Mouse (Mus musculus): ENCODE data around the gene Col6a3. TPM values are rescaled to one million over a fixed set of nuclear protein-coding genes. Genes with fewer than 3 reads are reported as not detected.

Col6a3 gene
- polyA plus RNA-seq, 1 experiment from 2014 or later = 56.9 TPM

DNA sequence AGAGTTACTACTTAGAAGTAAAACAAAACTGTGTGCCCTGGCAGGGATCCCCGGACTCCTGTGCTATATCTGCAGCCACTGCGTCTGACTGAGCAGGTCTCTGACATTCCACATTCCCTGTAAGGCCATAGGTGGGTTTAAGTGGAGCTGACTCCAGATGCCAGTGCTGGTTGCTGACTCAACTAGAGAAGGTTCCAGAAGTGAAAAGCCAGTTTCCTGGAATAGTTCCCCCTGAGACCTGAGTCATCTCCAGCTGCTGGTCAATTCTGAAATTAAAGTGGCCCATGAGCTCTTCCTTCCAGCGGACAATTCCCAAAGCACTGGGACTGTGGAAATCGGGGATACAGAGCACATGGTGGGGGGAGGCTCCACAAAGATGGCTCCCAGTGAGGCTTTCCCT lies 5.1 kb downstream of the Col6a3 start:
- Histone ChIP-seq H3K36me3 (ENCODE audit: control insufficient read depth, insufficient read depth, low read length) (no peaks in the 10 kb centered on the region), H3K9me3 (ENCODE audit: control insufficient read depth, low read length) (no peaks in the 10 kb centered on the region), H3K27ac (replicated peaks) (peak overlapping the region; percentile 76), H3K4me1 (replicated peaks; ENCODE audit: control insufficient read depth, insufficient read depth) (peaks cover 3% of the 10 kb centered on the region), H3K4me3 (ENCODE audit: low read depth, low read length) (no peak overlapping the region), H3K27me3 (ENCODE audit: control insufficient read depth, insufficient read depth, low read length) (no peaks in the 10 kb centered on the region), H3K9ac (ENCODE audit: low read length) (no peak overlapping the region), H3K4me2 (replicated peaks; ENCODE audit: low read depth) (peak overlapping the region; percentile 29; the same call in 1 of the 2 replicates)
- DNase-seq (ENCODE audit: low spot score) (no peak), ATAC-seq (ENCODE audit: low FRiP score, low TSS enrichment) (no peak)
- no peak for TF ChIP-seq EP300 (optimal IDR thresholded peaks at IDR 0.05)
- no peak for TF ChIP-seq CTCF (IDR thresholded peaks at IDR 0.05; ENCODE audit: low read depth)
- 35% methylated on average over 4 of the region's 4 CpGs for WGBS

GRCm38 (mm10) chr1:90838221-90838620 lies 5.5 kb downstream of the Col6a3 start:
- Histone ChIP-seq H3K4me1 (replicated peaks; ENCODE audit: control insufficient read depth, insufficient read depth) (peaks cover 3% of the 10 kb centered on the region), H3K36me3 (ENCODE audit: control insufficient read depth, insufficient read depth, low read length) (no peaks in the 10 kb centered on the region), H3K9me3 (ENCODE audit: control insufficient read depth, low read length) (no peaks in the 10 kb centered on the region), H3K4me3 (ENCODE audit: low read depth, low read length) (no peak overlapping the region), H3K27ac (replicated peaks) (peak overlapping the region; percentile 76), H3K9ac (ENCODE audit: low read length) (no peak overlapping the region; the same call in 1 of the 2 replicates), H3K27me3 (ENCODE audit: control insufficient read depth, insufficient read depth, low read length) (no peaks in the 10 kb centered on the region), H3K4me2 (replicated peaks; ENCODE audit: low read depth) (peak overlapping the region; percentile 29; the same call in 1 of the 2 replicates)
- 43% methylated on average over 12 of the region's 12 CpGs for WGBS
- DNase-seq (ENCODE audit: low spot score) = no peak
- TF ChIP-seq EP300 (optimal IDR thresholded peaks at IDR 0.05) (no peak), CTCF (IDR thresholded peaks at IDR 0.05; ENCODE audit: low read depth) (no peak)
- ATAC-seq (ENCODE audit: low FRiP score, low TSS enrichment) = no peak

GRCm38 (mm10) chr1:90836178-90836740 lies 7.5 kb downstream of the Col6a3 start:
- Histone ChIP-seq H3K27ac (replicated peaks) (no peak overlapping the region), H3K4me3 (ENCODE audit: low read depth, low read length) (no peak overlapping the region), H3K36me3 (ENCODE audit: control insufficient read depth, insufficient read depth, low read length) (no peaks in the 10 kb centered on the region), H3K9me3 (ENCODE audit: control insufficient read depth, low read length) (no peaks in the 10 kb centered on the region), H3K4me1 (replicated peaks; ENCODE audit: control insufficient read depth, insufficient read depth) (peaks cover 3% of the 10 kb centered on the region), H3K9ac (ENCODE audit: low read length) (no peak overlapping the region), H3K4me2 (replicated peaks; ENCODE audit: low read depth) (no peak overlapping the region), H3K27me3 (ENCODE audit: control insufficient read depth, insufficient read depth, low read length) (no peaks in the 10 kb centered on the region)
- 63% methylated on average over 5 of the region's 5 CpGs for WGBS
- no peak for ATAC-seq (ENCODE audit: low FRiP score, low TSS enrichment)
- TF ChIP-seq EP300 (optimal IDR thresholded peaks at IDR 0.05) = no peak
- no peak for TF ChIP-seq CTCF (IDR thresholded peaks at IDR 0.05; ENCODE audit: low read depth)
- no peak for DNase-seq (ENCODE audit: low spot score)

GRCm38 (mm10) chr1:90834701-90835100 lies 9.1 kb downstream of the Col6a3 start:
- Histone ChIP-seq H3K4me2 (replicated peaks; ENCODE audit: low read depth) (no peak overlapping the region), H3K4me3 (ENCODE audit: low read depth, low read length) (no peak overlapping the region), H3K9ac (ENCODE audit: low read length) (no peak overlapping the region), H3K27me3 (ENCODE audit: control insufficient read depth, insufficient read depth, low read length) (no peaks in the 10 kb centered on the region), H3K27ac (replicated peaks) (no peak overlapping the region), H3K4me1 (replicated peaks; ENCODE audit: control insufficient read depth, insufficient read depth) (peaks cover 3% of the 10 kb centered on the region), H3K36me3 (ENCODE audit: control insufficient read depth, insufficient read depth, low read length) (no peaks in the 10 kb centered on the region), H3K9me3 (ENCODE audit: control insufficient read depth, low read length) (no peaks in the 10 kb centered on the region)
- TF ChIP-seq EP300 (optimal IDR thresholded peaks at IDR 0.05) (no peak), CTCF (IDR thresholded peaks at IDR 0.05; ENCODE audit: low read depth) (no peak)
- peak; percentile 80 for ATAC-seq (ENCODE audit: low FRiP score, low TSS enrichment)
- DNase-seq (ENCODE audit: low spot score) = no peak
- WGBS = 49% methylated on average over 6 of the region's 6 CpGs

DNA sequence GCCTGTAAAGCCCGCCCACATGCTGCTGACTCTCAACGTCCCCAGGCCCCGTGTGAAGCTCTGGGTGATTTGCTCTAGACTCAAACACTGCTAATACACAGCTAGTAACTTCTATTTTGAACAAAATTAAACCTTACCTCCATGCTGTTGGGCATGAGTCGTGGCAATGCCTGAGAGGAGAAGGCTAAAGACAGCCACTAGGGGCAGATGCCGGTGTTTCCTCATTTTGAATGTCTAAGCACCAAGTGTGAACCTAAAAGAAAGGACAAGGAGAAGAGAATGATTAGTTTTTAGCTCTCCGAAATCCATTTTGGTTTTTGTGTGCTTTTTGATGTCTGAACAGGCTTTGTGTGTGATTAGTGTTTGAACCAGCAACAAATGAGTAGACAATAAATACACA lies 13.8 kb downstream of the Col6a3 start:
- Histone ChIP-seq H3K9me3 (ENCODE audit: control insufficient read depth, low read length) (no peaks in the 10 kb centered on the region), H3K27me3 (ENCODE audit: control insufficient read depth, insufficient read depth, low read length) (no peaks in the 10 kb centered on the region), H3K4me1 (replicated peaks; ENCODE audit: control insufficient read depth, insufficient read depth) (no peaks in the 10 kb centered on the region), H3K9ac (ENCODE audit: low read length) (no peak overlapping the region), H3K27ac (replicated peaks) (no peak overlapping the region), H3K36me3 (ENCODE audit: control insufficient read depth, insufficient read depth, low read length) (no peaks in the 10 kb centered on the region), H3K4me3 (ENCODE audit: low read depth, low read length) (no peak overlapping the region), H3K4me2 (replicated peaks; ENCODE audit: low read depth) (no peak overlapping the region)
- 59% methylated on average over 6 of the region's 6 CpGs for WGBS
- no peak for ATAC-seq (ENCODE audit: low FRiP score, low TSS enrichment)
- peak; percentile 57 for TF ChIP-seq CTCF (IDR thresholded peaks at IDR 0.05; ENCODE audit: low read depth)
- TF ChIP-seq EP300 (optimal IDR thresholded peaks at IDR 0.05) = no peak
- DNase-seq (ENCODE audit: low spot score) = no peak

GRCm38 (mm10) chr1:90813226-90813625 lies 30.5 kb downstream of the Col6a3 start:
- Histone ChIP-seq H3K4me2 (replicated peaks; ENCODE audit: low read depth) (no peak overlapping the region), H3K36me3 (ENCODE audit: control insufficient read depth, insufficient read depth, low read length) (peaks cover 7% of the 10 kb centered on the region), H3K4me3 (ENCODE audit: low read depth, low read length) (no peak overlapping the region), H3K27ac (replicated peaks) (no peak overlapping the region), H3K4me1 (replicated peaks; ENCODE audit: control insufficient read depth, insufficient read depth) (no peaks in the 10 kb centered on the region), H3K9me3 (ENCODE audit: control insufficient read depth, low read length) (no peaks in the 10 kb centered on the region), H3K9ac (ENCODE audit: low read length) (no peak overlapping the region), H3K27me3 (ENCODE audit: control insufficient read depth, insufficient read depth, low read length) (no peaks in the 10 kb centered on the region)
- TF ChIP-seq CTCF (IDR thresholded peaks at IDR 0.05; ENCODE audit: low read depth) (no peak), EP300 (optimal IDR thresholded peaks at IDR 0.05) (no peak)
- WGBS = 89% methylated on average over 15 of the region's 15 CpGs
- DNase-seq (ENCODE audit: low spot score) = no peak
- ATAC-seq (ENCODE audit: low FRiP score, low TSS enrichment) = no peak
